Mouse (Mus musculus): ENCODE results near the gene Cutal. TPM values are rescaled to one million over a fixed set of nuclear protein-coding genes. Genes with fewer than 3 reads are reported as not detected.

The Cutal gene
- polyA plus RNA-seq, 1 experiment = not detected

DNA sequence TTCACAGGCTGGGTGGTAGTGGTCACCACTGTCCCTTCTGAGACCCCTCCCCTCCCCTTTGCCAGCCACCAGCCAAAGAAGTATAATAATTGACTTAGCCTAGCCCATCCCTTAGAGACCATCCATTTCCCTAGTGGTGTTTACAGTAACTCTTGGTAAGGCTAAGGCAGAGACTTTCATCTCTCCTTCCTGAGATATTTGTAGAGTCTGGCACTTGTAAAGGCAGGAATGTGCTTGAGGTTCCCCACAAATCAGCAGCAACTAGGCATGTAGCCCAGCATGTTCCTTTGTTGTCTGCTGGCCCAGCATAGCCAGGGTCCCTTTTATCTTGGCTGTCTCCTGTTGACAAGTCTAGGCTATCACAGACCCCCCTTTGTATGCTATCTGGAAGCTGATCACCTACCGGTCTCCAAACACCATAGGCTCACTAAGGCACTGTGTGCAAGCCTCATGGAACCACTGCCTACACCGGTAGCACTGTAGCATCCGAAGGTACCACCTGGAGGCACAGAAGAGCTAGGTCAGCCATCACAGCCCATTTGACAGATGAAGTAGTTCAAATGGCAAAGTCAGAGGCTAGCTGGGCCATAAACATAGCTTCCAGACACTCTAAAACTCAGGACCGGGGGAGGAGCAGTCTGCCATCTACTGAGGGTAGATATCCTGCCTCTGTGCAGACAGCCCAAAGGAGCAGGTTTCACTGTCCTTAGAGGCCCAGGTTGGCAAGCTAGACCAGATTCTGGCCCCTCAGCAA, 29.6 kb downstream of the Cutal start:
- no peak for TF ChIP-seq GATA1 (IDR thresholded peaks at IDR 0.05; ENCODE audit: low read length)

DNA sequence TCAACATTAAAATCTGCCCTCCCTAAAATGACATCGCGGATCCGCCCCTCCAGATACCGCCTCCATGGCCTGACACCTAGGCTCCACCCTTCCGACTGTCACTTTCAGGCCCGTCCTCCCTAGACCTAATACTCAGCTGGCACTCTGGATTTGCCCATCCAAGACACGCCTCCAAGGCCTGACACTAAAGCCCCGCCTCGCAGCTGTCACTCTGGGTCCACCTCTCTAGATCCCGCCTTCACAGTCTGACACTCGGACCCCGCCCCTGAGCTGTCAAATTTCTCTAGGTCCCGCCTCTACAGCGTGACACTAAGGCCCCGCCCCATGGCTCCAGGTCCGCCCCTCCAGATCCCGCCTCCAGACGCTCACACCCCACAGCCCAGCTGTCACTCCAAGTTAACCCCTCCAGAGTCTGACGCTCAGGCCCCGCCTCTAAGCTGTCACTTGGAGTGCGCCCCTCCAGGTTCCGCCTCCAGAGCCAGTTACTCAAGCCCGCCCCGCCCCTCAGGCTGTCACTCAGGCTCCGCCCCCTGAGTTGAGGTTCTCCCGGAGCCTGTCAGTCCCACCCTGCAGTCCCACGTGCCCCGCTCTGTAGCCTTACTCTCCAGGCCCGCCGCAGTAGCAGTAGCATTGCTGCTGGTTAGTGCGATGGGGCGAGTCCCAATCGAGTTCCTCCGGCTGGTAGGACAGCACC, 30.8 kb downstream of the Cutal start:
- no peak for TF ChIP-seq GATA1 (IDR thresholded peaks at IDR 0.05; ENCODE audit: low read length)

DNA sequence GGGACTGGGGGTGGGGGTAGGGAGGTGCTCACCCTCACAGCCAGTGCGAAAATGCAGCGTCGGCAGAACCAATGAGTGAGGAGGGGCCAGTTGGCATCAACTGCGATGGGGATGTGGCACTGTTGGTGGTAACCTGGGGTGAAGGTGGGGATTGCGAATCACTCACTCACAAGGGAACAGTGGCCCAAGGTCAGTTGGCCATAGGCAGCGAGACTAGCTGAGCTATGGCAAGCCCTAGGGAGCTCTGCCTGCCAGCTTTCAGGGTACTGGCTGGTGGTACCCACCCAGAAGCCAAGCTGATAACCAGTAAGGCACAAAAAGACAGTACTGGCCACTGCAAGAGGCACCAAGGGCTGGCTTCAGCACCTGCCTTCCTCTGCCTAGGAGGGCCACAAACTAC, 32.2 kb downstream of the Cutal start:
- TF ChIP-seq GATA1 (IDR thresholded peaks at IDR 0.05; ENCODE audit: low read length) = no peak

DNA sequence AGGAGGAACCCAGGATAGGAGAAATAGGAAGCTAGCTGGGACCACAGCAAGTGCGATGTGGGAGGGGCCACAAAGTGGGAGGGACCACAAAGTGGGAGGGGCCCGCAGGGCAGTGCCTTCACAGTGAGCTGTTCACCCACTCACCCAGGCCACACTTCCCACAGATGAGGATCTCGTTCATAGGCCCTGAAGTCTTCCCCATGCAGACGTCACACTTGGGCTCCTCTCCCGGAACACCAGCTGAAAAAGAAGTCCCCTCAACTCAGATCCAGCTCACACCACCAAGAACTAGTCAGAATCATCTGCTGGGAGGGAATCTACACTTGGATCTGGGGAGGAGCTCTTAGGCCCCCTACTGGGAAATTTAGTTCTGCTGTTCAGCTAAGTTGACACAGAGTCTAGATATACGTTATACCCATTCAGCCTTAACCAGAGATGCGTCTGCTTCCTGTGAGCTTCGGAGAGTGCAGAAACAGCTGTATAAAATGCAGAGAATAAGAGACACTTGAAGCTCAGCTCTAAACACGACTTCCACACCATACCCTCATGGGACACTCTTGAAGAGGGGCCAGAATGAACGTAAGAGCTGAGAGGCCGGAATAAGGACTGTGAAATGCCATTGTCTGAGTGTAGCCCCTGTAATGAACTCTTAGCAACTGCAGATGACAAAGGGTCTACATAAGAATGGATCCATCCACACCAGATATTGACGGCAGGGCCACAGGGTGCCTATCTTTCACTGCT, 32.8 kb downstream of the Cutal start:
- no peak for TF ChIP-seq GATA1 (IDR thresholded peaks at IDR 0.05; ENCODE audit: low read length)

DNA sequence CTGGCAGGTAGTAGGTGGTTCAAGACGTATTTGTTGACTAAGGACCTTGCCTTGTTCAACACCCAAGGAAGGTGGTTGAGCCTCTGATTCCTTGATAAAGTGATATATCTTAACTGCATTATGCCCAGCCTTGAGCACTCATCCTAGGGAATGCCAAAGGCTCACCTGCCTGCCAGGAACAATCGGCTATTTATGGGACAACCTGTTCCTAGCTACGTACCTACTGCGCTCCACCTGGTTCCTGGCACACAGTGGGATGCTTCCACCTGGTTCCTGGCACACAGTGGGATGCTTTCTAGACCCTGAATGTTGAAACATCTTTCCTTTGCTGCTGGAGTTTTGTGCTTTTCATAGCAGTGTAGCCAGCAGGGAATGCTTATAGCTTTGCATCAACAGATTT, 35.5 kb downstream of the Cutal start:
- TF ChIP-seq GATA1 (IDR thresholded peaks at IDR 0.05; ENCODE audit: low read length) = no peak

DNA sequence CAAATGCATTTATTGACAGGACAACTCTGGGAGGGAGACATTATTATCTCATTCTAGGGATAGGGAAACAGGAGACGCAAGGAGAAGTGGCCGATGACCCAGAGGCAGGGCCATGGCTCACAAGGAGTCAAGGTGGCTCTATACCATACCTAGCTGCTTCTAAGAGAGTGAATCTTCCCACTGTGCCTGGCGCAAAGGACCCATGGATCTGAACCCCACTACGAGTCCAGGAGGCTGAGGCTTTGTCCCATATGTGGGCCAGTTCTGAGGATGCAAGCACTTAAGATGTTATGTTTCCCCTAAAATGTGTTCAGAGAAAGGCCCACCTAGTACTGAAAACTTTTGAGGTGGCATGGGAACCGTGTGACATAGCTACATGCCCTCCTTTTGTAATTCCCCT, 37.7 kb downstream of the Cutal start:
- no peak for TF ChIP-seq GATA1 (IDR thresholded peaks at IDR 0.05; ENCODE audit: low read length)

DNA sequence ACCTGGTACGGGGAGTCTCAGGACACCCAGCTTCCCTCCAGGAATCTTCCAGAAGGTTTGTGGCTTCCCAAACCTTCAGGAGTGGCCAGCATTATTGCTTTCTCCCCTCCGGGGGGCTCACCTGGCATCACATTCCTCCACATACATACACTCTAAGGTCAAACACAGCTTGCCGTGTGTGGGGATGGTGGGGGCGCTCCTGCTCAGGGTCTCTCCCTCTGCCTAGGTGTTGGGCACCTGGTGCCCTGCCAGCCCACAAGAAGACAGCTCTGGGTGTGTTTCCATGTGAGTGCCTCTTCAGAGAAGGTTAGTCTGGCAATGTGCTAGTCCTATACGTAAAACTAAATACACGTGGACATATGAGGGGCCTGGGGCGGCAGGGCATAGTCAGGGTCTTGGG, 38.4 kb downstream of the Cutal start:
- TF ChIP-seq GATA1 (IDR thresholded peaks at IDR 0.05; ENCODE audit: low read length) = no peak

DNA sequence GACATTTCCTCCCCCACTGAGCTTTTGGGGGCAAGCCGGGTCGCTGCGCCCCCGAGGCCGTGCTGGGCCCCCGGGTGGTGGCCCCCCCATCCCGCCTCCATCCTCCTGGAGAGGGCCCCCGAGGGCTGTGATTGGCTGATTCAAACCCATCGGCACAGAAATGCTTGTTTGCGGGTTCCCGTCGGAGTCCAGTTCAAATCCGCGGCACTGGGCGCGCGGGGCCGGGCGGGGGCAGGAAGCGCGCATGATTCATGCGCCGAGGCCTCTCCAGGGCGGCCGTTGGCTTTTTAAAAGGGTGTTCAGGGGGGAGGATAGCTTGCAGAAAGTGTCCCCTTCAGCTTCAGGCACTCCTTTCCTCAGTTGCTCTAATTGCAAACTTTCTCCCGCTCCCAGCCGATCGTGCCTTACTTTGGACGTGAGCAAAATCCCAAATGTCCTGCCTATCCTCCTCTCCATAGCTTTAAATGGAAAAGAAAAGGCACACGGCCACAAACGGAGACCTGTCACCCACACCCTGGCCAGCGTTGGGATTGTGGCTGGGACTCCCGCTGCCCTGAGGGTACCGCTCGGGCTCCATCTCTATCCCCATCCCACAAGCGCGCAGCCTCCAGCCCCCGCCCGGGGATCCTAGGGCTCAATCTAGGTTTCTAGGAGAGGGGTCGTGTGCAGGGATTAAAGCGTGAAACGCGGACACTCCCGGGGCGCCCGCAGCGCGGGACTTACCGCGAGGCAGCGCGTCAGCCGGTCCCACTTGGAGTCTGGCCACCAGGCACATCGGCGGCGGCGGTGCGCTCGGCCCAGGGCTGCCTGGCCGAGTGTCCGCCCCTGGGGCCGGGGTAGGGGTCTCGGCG, 39.2 kb downstream of the Cutal start, which contains the start of gene Phf19:
Phf19 (minus strand) TSS at position 809 of the 851 bp plus-strand sequence.
- TF ChIP-seq GATA1 (IDR thresholded peaks at IDR 0.05; ENCODE audit: low read length) = no peak

DNA sequence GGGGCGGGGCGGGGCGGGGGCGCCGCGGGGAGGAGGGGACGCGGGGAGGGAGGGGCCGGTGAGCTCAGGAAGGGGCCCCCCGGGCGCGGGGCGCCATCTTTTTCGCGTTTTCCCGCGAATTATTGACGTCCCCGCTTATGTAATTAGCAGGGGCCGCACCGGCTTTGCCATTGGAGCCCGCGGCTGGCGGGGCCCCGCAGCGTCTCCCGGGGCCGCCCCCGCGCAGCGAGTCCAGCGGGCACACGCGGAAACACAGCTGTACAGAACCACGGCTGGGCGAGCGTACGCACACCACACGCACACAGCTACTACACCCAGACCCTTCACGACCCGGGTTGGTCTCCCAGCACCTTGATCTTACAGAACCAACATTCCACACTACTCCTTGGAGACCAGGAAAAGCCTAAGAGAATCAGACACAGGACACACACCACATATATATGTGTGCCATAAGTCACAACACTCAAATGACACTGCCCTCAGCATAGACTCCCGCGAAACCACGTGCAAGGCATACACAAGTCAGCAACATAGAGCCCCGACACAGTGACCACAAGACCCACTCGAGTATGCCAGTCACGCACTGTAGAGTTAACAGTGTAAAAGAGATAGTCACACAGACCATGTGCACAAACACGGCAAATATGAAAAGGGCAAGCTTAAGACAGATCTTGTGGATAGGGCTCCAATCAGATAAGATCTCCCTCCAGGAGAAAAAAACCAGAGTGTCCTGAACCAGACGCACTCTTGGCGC, 40.0 kb downstream of the Cutal start:
- TF ChIP-seq GATA1 (IDR thresholded peaks at IDR 0.05; ENCODE audit: low read length) = no peak

DNA sequence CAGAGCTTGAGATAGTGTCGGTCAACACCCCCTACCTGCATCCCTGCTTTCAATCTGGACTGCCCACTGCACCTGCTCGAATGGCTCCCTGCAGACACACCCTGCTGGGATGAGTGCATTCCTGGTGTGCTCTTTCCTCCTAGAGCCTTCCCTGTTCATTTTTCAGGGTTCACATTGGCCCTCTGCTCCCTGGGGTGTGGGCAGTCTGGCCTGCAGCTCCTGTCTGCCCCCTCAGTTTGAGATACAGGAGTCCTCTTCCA, 40.6 kb downstream of the Cutal start:
- TF ChIP-seq GATA1 (IDR thresholded peaks at IDR 0.05; ENCODE audit: low read length) = no peak

DNA sequence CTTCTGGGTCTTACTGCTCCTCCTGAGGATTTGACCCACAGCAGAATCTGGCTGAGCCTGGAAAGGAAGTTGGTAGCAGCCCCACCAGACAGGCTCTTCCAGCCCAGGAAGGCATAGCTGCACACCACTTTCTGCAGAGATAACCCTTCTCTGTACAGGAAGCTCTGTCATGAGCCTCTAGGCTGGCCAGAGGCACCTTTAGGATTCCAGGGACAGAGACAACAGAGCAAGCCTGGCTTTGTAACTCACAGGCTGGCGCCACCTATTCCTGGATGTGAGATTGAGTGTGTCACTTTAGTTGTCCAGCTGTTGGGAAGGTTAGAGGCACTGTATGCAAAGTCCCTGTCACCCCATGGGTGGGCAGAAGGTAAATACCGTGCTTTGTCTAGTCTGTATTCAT, 40.9 kb downstream of the Cutal start:
- no peak for TF ChIP-seq GATA1 (IDR thresholded peaks at IDR 0.05; ENCODE audit: low read length)

DNA sequence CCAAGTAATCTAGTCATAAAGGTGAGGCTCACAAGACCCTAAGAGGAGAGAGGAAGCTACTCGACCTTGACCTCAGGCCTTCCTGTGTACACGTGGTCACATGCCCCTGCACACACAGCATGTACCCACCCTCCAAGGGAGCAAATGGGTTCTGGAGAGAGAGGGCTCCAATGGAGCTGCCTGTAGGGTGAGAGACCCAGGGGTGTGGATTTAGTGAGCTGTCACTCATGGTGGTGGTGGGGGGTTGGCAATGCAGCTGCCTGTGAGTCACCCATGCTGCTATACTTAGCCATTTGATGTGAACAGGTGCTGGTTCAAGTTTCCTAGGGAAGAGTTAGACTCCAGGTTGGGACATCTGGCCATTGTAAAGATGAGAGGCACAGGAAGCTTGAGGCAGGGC, 45.9 kb downstream of the Cutal start:
- no peak for TF ChIP-seq GATA1 (IDR thresholded peaks at IDR 0.05; ENCODE audit: low read length)

DNA sequence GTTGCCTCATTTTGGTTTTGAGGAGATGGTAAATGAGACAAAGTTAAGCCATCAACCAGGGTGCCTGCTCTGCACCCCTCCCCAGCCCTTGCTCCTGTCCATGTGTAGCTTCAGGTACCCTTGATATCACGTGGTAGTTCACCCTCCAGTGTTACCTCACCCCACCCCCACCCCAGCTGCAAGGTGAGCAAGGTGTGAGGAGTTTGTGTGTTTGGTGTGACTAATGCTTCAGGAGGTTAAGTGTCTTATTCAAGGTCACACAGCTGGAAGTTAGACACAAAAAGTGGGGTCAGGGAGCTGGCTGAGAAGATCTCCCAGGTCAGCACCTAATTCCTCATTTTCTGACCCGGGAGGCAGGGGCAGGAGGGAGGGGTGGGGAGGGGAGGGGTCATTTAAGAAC, 48.5 kb downstream of the Cutal start:
- TF ChIP-seq GATA1 (IDR thresholded peaks at IDR 0.05; ENCODE audit: low read length) = no peak

DNA sequence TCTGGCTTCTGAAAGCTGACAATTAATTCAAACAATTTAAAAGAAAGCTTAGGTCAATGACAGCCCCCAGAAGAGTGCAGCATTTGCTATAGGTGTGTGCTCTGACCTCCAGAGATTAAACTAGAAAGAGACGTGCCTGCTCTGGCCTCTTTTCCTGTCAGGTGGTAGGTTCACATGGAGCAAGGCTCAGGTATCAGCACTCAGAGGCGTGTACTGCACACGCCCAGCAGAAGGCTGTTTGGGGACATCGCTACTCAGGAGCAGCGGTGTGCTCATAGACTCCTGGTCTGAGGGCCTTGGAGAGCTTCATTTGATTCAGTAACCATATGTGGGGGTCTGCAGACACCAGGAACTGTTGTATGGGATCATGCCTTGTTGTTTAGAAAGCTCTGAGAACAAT, 53.1 kb downstream of the Cutal start:
- no peak for TF ChIP-seq GATA1 (IDR thresholded peaks at IDR 0.05; ENCODE audit: low read length)

DNA sequence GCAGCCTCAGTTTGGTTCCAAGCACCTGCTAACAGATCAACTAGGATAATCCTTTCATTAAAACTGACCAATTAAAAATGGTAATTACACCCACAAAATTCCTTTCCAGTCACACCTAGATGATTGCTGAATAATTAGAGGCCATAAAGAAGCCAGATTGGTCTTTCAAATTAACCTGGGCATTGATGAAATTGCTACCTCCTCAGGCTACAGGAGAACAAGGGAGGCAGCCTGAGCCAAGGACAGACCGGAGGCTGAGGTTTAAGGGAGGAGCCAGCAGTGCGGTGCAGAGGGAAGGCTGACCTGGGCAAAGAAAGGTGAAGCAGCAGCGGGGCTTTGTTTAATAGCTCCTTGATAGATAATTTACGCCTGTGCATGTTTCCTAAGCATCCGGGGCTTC, 63.3 kb downstream of the Cutal start:
- no peak for TF ChIP-seq GATA1 (IDR thresholded peaks at IDR 0.05; ENCODE audit: low read length)

Measured in G1E-ER4 (cell line).